Mouse (Mus musculus): ENCODE data around the gene Polr1a. TPM values are rescaled to one million over a fixed set of nuclear protein-coding genes. Genes with fewer than 3 reads are reported as not detected.

The Polr1a gene
- total and polyA plus RNA-seq, 3 experiments, result 50.2 to 126 (median 73.7) TPM

GRCm38 (mm10) chr6:71989647-71990351 is 80.9 kb downstream of the Polr1a start:
- Histone ChIP-seq H3K79me2 (replicated peaks; ENCODE audit: control insufficient read depth, extremely low read depth, insufficient read depth, poor library complexity, severe bottlenecking) (no peaks in the 10 kb centered on the region), H3K4me2 (ENCODE audit: insufficient read depth, low read depth, poor library complexity, severe bottlenecking) (no peak overlapping the region), H3K4me3 (replicated peaks in 1 of 3; ENCODE audit: low read depth in 2 of 3, low read length in 2 of 3, poor library complexity in 1 of 3) (no peak overlapping the region), H3K27me3 (replicated peaks) (no peaks in the 10 kb centered on the region), H3K9me3 (replicated peaks; ENCODE audit: low read length) (no peaks in the 10 kb centered on the region), H3K9ac (ENCODE audit: insufficient read depth, low read depth) (no peak overlapping the region), H3K27ac (ENCODE audit: insufficient read depth, low read depth) (no peak overlapping the region), H3K4me1 (ENCODE audit: control insufficient read depth in 1 of 2, insufficient read depth in 2 of 2) (peaks cover 5 to 19% of the 10 kb centered on the region in 2 experiments; a peak in 2 of 4 replicates), H3K36me3 (replicated peaks in 1 of 2; ENCODE audit: control insufficient read depth in 1 of 2, insufficient read depth in 1 of 2, low read length in 1 of 2) (no peaks in the 10 kb centered on the region)
- in situ Hi-C loops (cut with MboI; ENCODE audit: low pct_ligation_motif_present, low pct_unique_long_range_greater_than_20kb, low sequenced_read_pairs), result no loop called here
- no peak for DNase-seq (ENCODE audit: extremely low read depth)
- dilution Hi-C loops (cut with MboI; ENCODE audit: extremely low pct_ligation_motif_present, extremely low pct_unique_long_range_greater_than_20kb, low sequenced_read_pairs), result no loop called here
- TF ChIP-seq USF2 (conservative IDR thresholded peaks at IDR 0.05; ENCODE audit: low read depth, low read length) (no peak), ETS1 (conservative IDR thresholded peaks at IDR 0.05; ENCODE audit: low read depth, low read length) (no peak), UBTF (IDR thresholded peaks at IDR 0.05; ENCODE audit: low read depth, low read length) (no peak), EP300 (IDR thresholded peaks at IDR 0.05; ENCODE audit: low read length) (no peak), POLR2AphosphoS2 (IDR thresholded peaks at IDR 0.05; ENCODE audit: low read depth, low read length) (no peak), SMC3 (IDR thresholded peaks at IDR 0.05; ENCODE audit: low read depth, low read length) (no peak), TBP (conservative IDR thresholded peaks at IDR 0.05; ENCODE audit: low read depth, low read length) (no peak)

DNA sequence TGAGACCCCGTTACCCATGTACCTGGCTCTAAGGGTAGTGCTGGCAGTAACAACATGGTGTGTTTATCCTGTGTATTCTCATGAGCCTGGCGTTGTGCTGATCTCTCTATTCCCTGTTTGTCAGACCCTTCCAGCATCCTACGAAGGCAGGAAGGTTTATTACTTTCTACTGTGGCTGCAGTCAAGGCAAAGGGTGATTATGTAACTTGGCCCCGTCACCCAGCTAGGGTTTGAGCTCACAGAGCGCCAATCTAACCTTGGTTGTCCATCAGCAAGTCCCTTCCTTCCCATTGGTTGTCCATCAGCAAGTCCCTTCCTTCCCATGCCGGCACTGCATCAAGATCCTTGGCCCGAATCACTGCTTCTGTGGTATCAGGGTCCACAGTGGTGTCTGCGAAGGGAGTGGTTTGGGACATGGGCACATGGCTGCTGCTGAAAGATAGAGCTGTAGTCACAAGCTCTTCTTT is 81.6 kb downstream of the Polr1a start:
- H3K9ac ChIP-seq (ENCODE audit: insufficient read depth, low read depth), result no peak overlapping the region
- no peak overlapping the region for H3K27ac ChIP-seq (ENCODE audit: insufficient read depth, low read depth)
- no peaks in the 10 kb centered on the region for H3K36me3 ChIP-seq (replicated peaks in 1 of 2; ENCODE audit: control insufficient read depth in 1 of 2, insufficient read depth in 1 of 2, low read length in 1 of 2)
- DNase-seq (ENCODE audit: extremely low read depth), result no peak
- dilution Hi-C loops (cut with MboI; ENCODE audit: extremely low pct_ligation_motif_present, extremely low pct_unique_long_range_greater_than_20kb, low sequenced_read_pairs) (no loop called here), in situ Hi-C loops (cut with MboI; ENCODE audit: low pct_ligation_motif_present, low pct_unique_long_range_greater_than_20kb, low sequenced_read_pairs) (no loop called here)
- H3K79me2 ChIP-seq (replicated peaks; ENCODE audit: control insufficient read depth, extremely low read depth, insufficient read depth, poor library complexity, severe bottlenecking), result no peaks in the 10 kb centered on the region
- H3K27me3 ChIP-seq (replicated peaks), result no peaks in the 10 kb centered on the region
- no peak for TF ChIP-seq USF2 (conservative IDR thresholded peaks at IDR 0.05; ENCODE audit: low read depth, low read length)
- TF ChIP-seq CHD2 (IDR thresholded peaks at IDR 0.05; ENCODE audit: low read length), result no peak
- no peak for TF ChIP-seq IRF4 (IDR thresholded peaks at IDR 0.05; ENCODE audit: low read depth, low read length)
- no peak for TF ChIP-seq GABPA (IDR thresholded peaks at IDR 0.05; ENCODE audit: insufficient replicate concordance, low read depth, low read length)
- no peak for TF ChIP-seq MAX (IDR thresholded peaks at IDR 0.05; ENCODE audit: low read length)
- no peak for TF ChIP-seq SMC3 (IDR thresholded peaks at IDR 0.05; ENCODE audit: low read depth, low read length)
- TF ChIP-seq ZC3H11A (IDR thresholded peaks at IDR 0.05; ENCODE audit: low read depth, low read length), result no peak
- no peak for TF ChIP-seq JUN (IDR thresholded peaks at IDR 0.05; ENCODE audit: insufficient read depth, low read depth, low read length)
- no peak for TF ChIP-seq SIN3A (IDR thresholded peaks at IDR 0.05; ENCODE audit: low read length)
- no peak for TF ChIP-seq TBP (conservative IDR thresholded peaks at IDR 0.05; ENCODE audit: low read depth, low read length)
- TF ChIP-seq ZMIZ1 (IDR thresholded peaks at IDR 0.05; ENCODE audit: low read depth, low read length), result no peak
- TF ChIP-seq E2F4 (IDR thresholded peaks at IDR 0.05; ENCODE audit: insufficient replicate concordance, low read depth, low read length), result no peak
- TF ChIP-seq POLR2AphosphoS2 (IDR thresholded peaks at IDR 0.05; ENCODE audit: low read depth, low read length), result no peak
- TF ChIP-seq UBTF (IDR thresholded peaks at IDR 0.05; ENCODE audit: low read depth, low read length), result no peak
- no peak for TF ChIP-seq MXI1 (IDR thresholded peaks at IDR 0.05; ENCODE audit: low read depth, low read length)
- TF ChIP-seq NELFE (IDR thresholded peaks at IDR 0.05; ENCODE audit: low read depth, low read length), result no peak
- TF ChIP-seq MEF2A (IDR thresholded peaks at IDR 0.05; ENCODE audit: borderline replicate concordance, low read depth, low read length), result no peak
- TF ChIP-seq POLR2A (IDR thresholded peaks at IDR 0.05; ENCODE audit: low read depth, low read length), result no peak
- no peak overlapping the region for H3K4me2 ChIP-seq (ENCODE audit: insufficient read depth, low read depth, poor library complexity, severe bottlenecking)
- H3K4me1 ChIP-seq (ENCODE audit: control insufficient read depth in 1 of 2, insufficient read depth in 2 of 2), result peaks cover 5 to 19% of the 10 kb centered on the region in 2 experiments; a peak in 2 of 4 replicates
- no peak overlapping the region for H3K4me3 ChIP-seq (replicated peaks in 1 of 3; ENCODE audit: low read depth in 2 of 3, low read length in 2 of 3, poor library complexity in 1 of 3)
- H3K9me3 ChIP-seq (replicated peaks; ENCODE audit: low read length), result no peaks in the 10 kb centered on the region
